Mouse (Mus musculus) C2C12 (cell line): Measurements from ENCODE around the gene Krcc1. TPM values are rescaled to one million over a fixed set of nuclear protein-coding genes. Genes with fewer than 3 reads are reported as not detected.

Experiments
- H3K27me3 ChIP-seq: one replicate; pipeline ENCODE4 v1.6.1; 2011; ENCODE audit not compliant: control insufficient read depth, insufficient read depth, insufficient read length
- H3K36me3 ChIP-seq: one replicate; pipeline ENCODE4 v1.6.1; 2011; ENCODE audit not compliant: control insufficient read depth, insufficient read depth
- H3K4me3 ChIP-seq: one replicate; pipeline ENCODE4 v1.5.1; 2011; ENCODE audit warnings: mild to moderate bottlenecking, control low read depth; ENCODE audit not compliant: poor library complexity, insufficient read depth, severe bottlenecking
- H3K79me2 ChIP-seq: one replicate; pipeline ENCODE4 v1.6.1; 2011; ENCODE audit not compliant: control insufficient read depth, insufficient read depth
- H3K79me3 ChIP-seq: one replicate; pipeline ENCODE4 v1.6.1; 2011; ENCODE audit warnings: low read depth, control low read depth
- H3ac ChIP-seq: one replicate; pipeline ENCODE3; 2011; ENCODE audit warnings: low read depth; ENCODE audit not compliant: control insufficient read depth, insufficient read length
- CEBPB ChIP-seq: IDR thresholded peaks from one replicate; pipeline ENCODE4 v1.6.1; 2011; ENCODE audit warnings: low read depth, mild to moderate bottlenecking, control low read depth, moderate library complexity
- CTCF ChIP-seq: IDR thresholded peaks from one replicate; pipeline ENCODE4 v1.5.1; 2011; ENCODE audit not compliant: control insufficient read depth, insufficient read depth, insufficient read length
- FOSL1 ChIP-seq: IDR thresholded peaks from one replicate; pipeline ENCODE4 v1.8.0; 2011; ENCODE audit warnings: mild to moderate bottlenecking, low read length; ENCODE audit not compliant: poor library complexity, insufficient read depth, severe bottlenecking
- MAX ChIP-seq: IDR thresholded peaks from one replicate; pipeline ENCODE4 v1.6.1; 2011; ENCODE audit warnings: mild to moderate bottlenecking, control low read depth
- MYOD1 ChIP-seq: IDR thresholded peaks from one replicate; pipeline ENCODE4 v1.6.1; 2011; ENCODE audit warnings: low read depth; ENCODE audit not compliant: control insufficient read depth, insufficient read length
- MYOG ChIP-seq: IDR thresholded peaks from one replicate; pipeline ENCODE4 v1.6.1; 2011; ENCODE audit not compliant: control insufficient read depth, insufficient read length; ENCODE audit errors: extremely low read depth
- USF1 ChIP-seq: IDR thresholded peaks from one replicate; pipeline ENCODE4 v1.6.1; 2011; ENCODE audit warnings: low read depth, mild to moderate bottlenecking, control low read depth, moderate library complexity
- long read RNA-seq, 2 experiments: library from polyadenylated mRNA; unstranded; transcript quantifications; one replicate each; pipeline ENCODE4 v2.0.0; 2019 to 2020
- polyA plus RNA-seq: library from polyadenylated mRNA; unstranded; fragments of >200 nt; fragmentation: generic; extraction: Trizol; gene quantifications from one replicate; pipeline ENCODE4 v1.2.1, GENCODE M21; 2012; ENCODE audit warnings: missing spikeins

The Krcc1 gene
- 11.5 TPM for polyA plus RNA-seq
- long read RNA-seq, experiment 1, transcript Krcc1-203 (3 exons, 1,687 nt), result major isoform, 49 of 57 reads
- long read RNA-seq, experiment 1, partial matches to known transcripts, result 0 of 57 reads
- long read RNA-seq, experiment 1, other reads (novel, unspliced or antisense), result 7 of 57 reads
- long read RNA-seq, experiment 2, transcript Krcc1-203 (3 exons, 1,687 nt), result major isoform, 62 of 62 reads
- long read RNA-seq, experiment 2, partial matches to known transcripts, result 0 of 62 reads
- long read RNA-seq, experiment 2, other reads (novel, unspliced or antisense), result 0 of 62 reads

- Histone ChIP-seq H3K79me3 (peaks cover 10% of the 10 kb centered on the region), H3ac (peak within 1 kb of the TSS; percentile 97), H3K36me3 (no peaks in the 10 kb centered on the region), H3K79me2 (peaks cover 25% of the 10 kb centered on the region), H3K27me3 (no peaks in the 10 kb centered on the region), H3K4me3 (peak within 1 kb of the TSS; percentile 87)
- TF ChIP-seq MAX (peak; percentile 18), MYOD1 (no peak)
These were observed at the start of gene Krcc1 for GRCm38 (mm10) chr6:71271389-71272315. Gene Krcc1 (plus strand): TSS chr6:71271677.

- Histone ChIP-seq H3K27me3 (no peaks in the 10 kb centered on the region), H3K79me2 (no peaks in the 10 kb centered on the region), H3K79me3 (no peaks in the 10 kb centered on the region), H3K36me3 (no peaks in the 10 kb centered on the region), H3ac (no peak overlapping the region), H3K4me3 (no peak overlapping the region)
- TF ChIP-seq MAX, result no peak
These were observed 47.1 kb upstream of the Krcc1 start for GRCm38 (mm10) chr6:71224184-71224943.

- TF ChIP-seq CTCF (no peak), MYOD1 (no peak)
- Histone ChIP-seq H3K27me3 (no peaks in the 10 kb centered on the region), H3ac (no peak overlapping the region), H3K79me3 (no peaks in the 10 kb centered on the region), H3K36me3 (no peaks in the 10 kb centered on the region), H3K79me2 (no peaks in the 10 kb centered on the region), H3K4me3 (no peak overlapping the region)
These were observed 44.9 kb upstream of the Krcc1 start for GRCm38 (mm10) chr6:71226544-71226943.

GRCm38 (mm10) chr6:71227157-71227770 lies 44.2 kb upstream of the Krcc1 start:
- Histone ChIP-seq H3K79me3 (no peaks in the 10 kb centered on the region), H3K79me2 (no peaks in the 10 kb centered on the region), H3ac (no peak overlapping the region), H3K4me3 (no peak overlapping the region), H3K36me3 (no peaks in the 10 kb centered on the region), H3K27me3 (no peaks in the 10 kb centered on the region)
- TF ChIP-seq MYOG (no peak), USF1 (no peak), CTCF (no peak), MYOD1 (no peak), MAX (no peak), FOSL1 (no peak), CEBPB (no peak)

GRCm38 (mm10) chr6:71235121-71235520 lies 36.4 kb upstream of the Krcc1 start:
- Histone ChIP-seq H3K79me2 (no peaks in the 10 kb centered on the region), H3ac (no peak overlapping the region), H3K4me3 (no peak overlapping the region), H3K27me3 (no peaks in the 10 kb centered on the region), H3K79me3 (no peaks in the 10 kb centered on the region), H3K36me3 (no peaks in the 10 kb centered on the region)
- TF ChIP-seq MYOD1 (no peak), MYOG (no peak), FOSL1 (no peak), USF1 (no peak), MAX (no peak), CTCF (no peak), CEBPB (no peak)
